Mouse (Mus musculus): ENCODE data around the gene Fam114a1.

DNA sequence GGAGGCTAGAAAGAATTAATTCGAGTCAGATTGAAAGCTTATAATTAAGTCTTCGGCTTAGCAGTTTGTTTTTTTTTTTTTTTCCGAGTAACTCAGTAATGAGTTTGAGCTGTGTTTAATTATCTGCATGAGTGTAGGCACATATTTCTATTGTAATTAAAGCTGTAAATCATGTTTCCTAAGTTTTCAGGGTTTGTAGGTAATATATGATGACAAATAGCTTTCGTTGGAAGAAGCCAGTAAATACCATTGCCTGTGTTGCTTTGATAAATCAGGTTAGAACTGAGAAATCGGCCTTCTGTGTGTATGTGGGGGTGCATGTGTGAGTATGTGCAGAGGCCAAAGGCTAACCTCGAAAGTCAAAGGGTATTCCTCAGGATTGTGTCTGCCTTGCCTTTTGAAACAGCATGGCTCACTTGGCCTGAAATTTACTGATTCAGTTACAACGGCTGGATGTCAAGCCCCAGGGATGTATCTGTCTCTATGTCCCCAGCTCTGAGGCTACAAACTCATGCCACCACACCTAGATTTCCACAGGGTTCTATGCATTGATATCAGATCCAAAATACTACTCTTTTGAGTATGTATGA, 34.2 kb downstream of the Fam114a1 start:
- TF ChIP-seq GATA1 (IDR thresholded peaks at IDR 0.05; ENCODE audit: borderline replicate concordance, low read length) (no peak), FLI1 (IDR thresholded peaks at IDR 0.05; ENCODE audit: low read length) (no peak)

All from megakaryocyte, embryonic 14.5 days (primary cell).